Mouse (Mus musculus) lung, adult 2 months (tissue): ENCODE data around the gene Mrpl22.

ENCODE experiments used
- CTCF ChIP-seq: fragments of 200-500 bp; IDR thresholded peaks from 2 replicates; pipeline ENCODE4 v1.5.1; 2011; ENCODE audit warnings: mild to moderate bottlenecking, low read length, control low read depth; ENCODE audit not compliant: insufficient read depth
- POLR2A ChIP-seq: fragments of 200-500 bp; IDR thresholded peaks from 2 replicates; pipeline ENCODE4 v1.6.1; 2011; ENCODE audit warnings: low read depth, mild to moderate bottlenecking, control low read depth, low read length, borderline replicate concordance; ENCODE audit errors: extremely low read depth

DNA sequence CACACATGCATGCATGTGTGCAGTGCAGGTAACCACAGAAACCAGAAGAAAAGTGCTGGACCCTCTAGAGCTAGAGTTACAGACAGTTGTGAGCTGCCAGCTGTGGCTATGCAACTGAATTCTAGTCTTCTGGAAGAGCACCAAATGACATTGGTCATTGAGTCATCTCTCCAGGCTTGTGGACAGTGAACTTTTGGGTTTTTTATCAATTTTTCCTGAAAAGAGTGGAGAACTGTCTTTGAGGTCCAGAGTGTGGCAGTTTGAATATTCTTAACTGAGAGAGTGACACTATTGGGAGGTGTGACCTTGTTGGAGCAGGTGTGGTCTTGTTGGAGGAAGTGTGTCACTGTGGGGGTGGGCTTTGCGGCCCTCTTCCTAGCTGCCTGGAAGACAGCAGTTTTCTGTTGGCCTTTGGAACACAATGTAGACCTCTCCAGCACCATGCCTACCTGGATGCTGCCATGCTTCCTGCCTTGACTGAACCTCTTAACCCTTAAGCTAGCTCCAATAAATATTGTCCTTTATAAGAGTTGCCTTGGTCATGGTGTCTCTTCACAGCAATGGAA lies 38.9 kb downstream of the Mrpl22 start:
- no peak for TF ChIP-seq CTCF
- TF ChIP-seq POLR2A = no peak
